Mouse (Mus musculus) stomach, embryonic 14.5 days (tissue): Measurements from ENCODE around the gene Olfr769. TPM values are rescaled to one million over a fixed set of nuclear protein-coding genes. Genes with fewer than 3 reads are reported as not detected.
"Not testable (repeated sequence)": the region's sequence is repeated elsewhere in the genome, so short reads cannot be mapped to it uniquely, and the experiment has no call there.

ENCODE experiments used
- ATAC-seq: fragments of 200-750 bp; cut with Nextera tagmentation; 2 replicates; pipeline ENCODE4 v1.8.0; 2017; ENCODE audit warnings: low read depth, moderate TSS enrichment; ENCODE audit not compliant: insufficient number of reproducible peaks, insufficient read depth, low FRiP score
- H3K27ac ChIP-seq: fragments of 300-500 bp; sonication (generic); 2 replicates; pipeline ENCODE4 v1.5.1; 2014; ENCODE audit warnings: mild to moderate bottlenecking, low read length, moderate library complexity, mixed read lengths
- H3K27me3 ChIP-seq: fragments of 300-500 bp; sonication (generic); 2 replicates; pipeline ENCODE4 v1.6.1; 2014; ENCODE audit warnings: low read length, control low read depth, mixed read lengths; ENCODE audit not compliant: control insufficient read depth, insufficient read depth
- H3K36me3 ChIP-seq: fragments of 300-500 bp; sonication (generic); 2 replicates; pipeline ENCODE4 v1.6.1; 2014; ENCODE audit warnings: mild to moderate bottlenecking, control low read depth, low read length, moderate library complexity, mixed read lengths; ENCODE audit not compliant: control insufficient read depth, insufficient read depth
- H3K4me1 ChIP-seq: fragments of 300-500 bp; sonication (generic); 2 replicates; pipeline ENCODE4 v1.6.1; 2014; ENCODE audit warnings: low read length, control low read depth, mixed read lengths; ENCODE audit not compliant: control insufficient read depth, insufficient read depth
- H3K4me2 ChIP-seq: fragments of 300-500 bp; sonication (generic); replicated peaks from 2 replicates; pipeline ENCODE4 v1.6.1; 2014; ENCODE audit warnings: low read depth, low read length, control low read depth
- H3K4me3 ChIP-seq: fragments of 300-500 bp; sonication (generic); 2 replicates; pipeline ENCODE4 v1.5.1; 2014; ENCODE audit warnings: low read depth, low read length, control low read depth
- H3K9ac ChIP-seq: fragments of 300-500 bp; sonication (generic); replicated peaks from 2 replicates; pipeline ENCODE4 v1.6.1; 2014; ENCODE audit warnings: low read depth, mild to moderate bottlenecking, control low read depth, low read length, moderate library complexity, mixed read lengths
- H3K9me3 ChIP-seq: fragments of 300-500 bp; sonication (generic); 2 replicates; pipeline ENCODE4 v1.6.1; 2016; ENCODE audit warnings: low read depth, low read length, control low read depth; ENCODE audit not compliant: control insufficient read depth
- WGBS: fragments of 180-500 bp; shearing (Covaris S2); extraction: QIAGEN DNeasy Blood & Tissue Kit; methylation state at CpG from one replicate; pipeline ENCODE4 v1.1.7; 2014; 5-methylcytosine and 5-hydroxymethylcytosine counted together
- polyA plus RNA-seq: library from polyadenylated mRNA; unstranded; fragments of >200 nt; fragmentation: Nextera tagmentation; extraction: Ambion mirVana; gene quantifications from 2 replicates; pipeline ENCODE4 v1.2.1, GENCODE M21; 2014

Olfr769 gene
- polyA plus RNA-seq: not detected in 2 replicates

DNA sequence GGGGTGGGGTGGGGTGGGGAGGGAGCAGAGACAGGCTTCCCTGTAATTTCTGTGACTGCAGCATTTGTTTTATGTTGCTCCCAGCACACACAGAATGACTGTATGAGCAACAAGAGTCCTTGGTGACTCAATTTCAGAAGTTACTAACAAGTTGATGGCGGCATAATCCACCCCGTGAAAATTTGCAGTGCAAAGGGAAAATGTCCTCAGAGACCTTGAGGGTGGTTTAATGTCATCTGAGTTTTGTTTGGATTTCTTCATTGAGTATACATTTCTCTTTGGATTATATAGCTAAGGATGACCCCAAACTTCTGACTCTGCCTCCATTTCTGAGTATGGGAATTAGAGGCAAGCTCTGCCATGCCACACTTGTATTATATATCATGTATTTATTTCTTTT is at the start of gene Olfr769:
Olfr769 (minus strand) TSS at position 101 of the 400 bp plus-strand sequence.
- H3K9ac ChIP-seq: no peak within 1 kb of the TSS
- WGBS: 63% methylated on average over 2 of the region's 2 CpGs

DNA sequence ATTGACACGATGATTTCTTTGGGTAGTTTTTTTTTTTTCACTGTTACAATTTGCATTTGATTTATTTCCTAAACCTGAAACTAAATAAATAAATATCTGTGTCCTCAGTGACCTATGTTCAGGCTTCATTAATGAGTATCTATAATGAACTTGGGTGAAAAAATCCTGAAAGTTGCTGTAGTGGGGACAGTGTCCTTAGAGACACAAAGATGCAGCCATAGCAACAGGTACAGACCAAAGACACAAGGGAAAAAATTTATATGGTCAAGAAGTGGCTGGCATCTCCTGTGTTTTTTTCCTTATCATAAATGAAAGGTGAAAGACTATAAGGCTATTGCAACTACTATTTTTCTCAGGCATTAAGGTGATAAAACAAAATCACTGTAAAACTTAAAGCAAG is 47.0 kb upstream of the Olfr769 start, which contains the start of gene Olfr771:
Olfr771 (minus strand) TSS at position 101 of the 400 bp plus-strand sequence.
- 69% methylated on average over 1 of the region's 1 CpGs for WGBS
- ATAC-seq: no peak
- H3K9me3 ChIP-seq: no peaks in the 10 kb centered on the region
- no peaks in the 10 kb centered on the region for H3K27me3 ChIP-seq
- no peak within 1 kb of the TSS for H3K27ac ChIP-seq
- no peak within 1 kb of the TSS for H3K9ac ChIP-seq
- H3K4me1 ChIP-seq: no peaks in the 10 kb centered on the region
- no peak within 1 kb of the TSS for H3K4me3 ChIP-seq
- no peak within 1 kb of the TSS for H3K4me2 ChIP-seq
- no peaks in the 10 kb centered on the region for H3K36me3 ChIP-seq

More for the DNA sequence above, at the start of gene Olfr769:
- Histone ChIP-seq H3K4me2 (no peak within 1 kb of the TSS), H3K9me3 (no peaks in the 10 kb centered on the region), H3K4me1 (no peaks in the 10 kb centered on the region), H3K4me3 (no peak within 1 kb of the TSS), H3K36me3 (no peaks in the 10 kb centered on the region), H3K27me3 (no peaks in the 10 kb centered on the region), H3K27ac (no peak within 1 kb of the TSS)
- no peak for ATAC-seq

DNA sequence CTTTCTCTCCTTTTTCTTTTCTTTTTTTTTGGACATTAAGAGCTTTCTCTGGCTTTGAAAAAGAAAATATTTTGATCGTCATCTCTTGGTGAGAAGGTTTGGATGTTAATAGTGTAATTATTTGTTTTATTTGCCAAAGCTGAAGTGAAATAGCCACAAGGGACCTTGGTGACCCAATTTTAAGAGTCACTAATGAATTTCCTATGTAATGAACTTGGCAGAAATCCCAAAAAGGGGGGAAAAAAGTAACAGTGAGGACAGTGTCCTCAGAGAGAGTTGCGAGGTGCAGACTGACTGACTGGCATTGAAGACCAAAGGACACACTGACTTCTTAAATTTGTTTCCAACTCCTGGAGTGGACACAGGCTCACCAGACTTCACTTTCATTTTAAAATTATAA is 21.2 kb upstream of the Olfr769 start, which contains the start of gene Olfr770:
Olfr770 (minus strand) TSS at position 101 of the 400 bp plus-strand sequence.
- Histone ChIP-seq H3K9ac (no peak within 1 kb of the TSS), H3K4me3 (no peak within 1 kb of the TSS), H3K4me1 (no peaks in the 10 kb centered on the region), H3K27me3 (no peaks in the 10 kb centered on the region), H3K9me3 (no peaks in the 10 kb centered on the region), H3K27ac (no peak within 1 kb of the TSS), H3K4me2 (no peak within 1 kb of the TSS), H3K36me3 (no peaks in the 10 kb centered on the region)
- no peak for ATAC-seq
- WGBS: 85% methylated on average over 2 of the region's 2 CpGs

DNA sequence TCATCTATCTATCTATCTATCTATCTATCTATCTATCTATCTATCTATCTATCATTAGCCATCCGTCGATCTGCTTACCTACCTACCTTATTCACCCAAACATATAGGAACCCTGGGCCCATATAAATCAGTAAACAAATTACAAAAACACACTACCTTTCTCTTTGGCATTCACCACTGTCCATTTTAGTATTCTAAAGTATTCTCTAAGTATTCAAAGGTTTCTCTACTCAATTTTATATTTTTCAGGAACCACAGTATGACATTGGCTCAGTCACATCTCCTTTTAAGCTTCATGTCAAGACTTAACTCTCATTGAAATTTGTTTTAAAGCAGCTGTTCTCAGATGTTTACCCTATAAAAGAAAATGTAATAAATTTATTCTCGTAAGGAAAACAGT is 2.5 kb downstream of the Olfr769 start:
- Histone ChIP-seq H3K4me2 (no peak overlapping the region), H3K9me3 (no peaks in the 10 kb centered on the region), H3K27me3 (no peaks in the 10 kb centered on the region), H3K36me3 (no peaks in the 10 kb centered on the region), H3K4me3 (no peak overlapping the region), H3K9ac (no peak overlapping the region), H3K4me1 (no peaks in the 10 kb centered on the region), H3K27ac (no peak overlapping the region)
- no peak for ATAC-seq
- WGBS: 87% methylated on average over 3 of the region's 3 CpGs

DNA sequence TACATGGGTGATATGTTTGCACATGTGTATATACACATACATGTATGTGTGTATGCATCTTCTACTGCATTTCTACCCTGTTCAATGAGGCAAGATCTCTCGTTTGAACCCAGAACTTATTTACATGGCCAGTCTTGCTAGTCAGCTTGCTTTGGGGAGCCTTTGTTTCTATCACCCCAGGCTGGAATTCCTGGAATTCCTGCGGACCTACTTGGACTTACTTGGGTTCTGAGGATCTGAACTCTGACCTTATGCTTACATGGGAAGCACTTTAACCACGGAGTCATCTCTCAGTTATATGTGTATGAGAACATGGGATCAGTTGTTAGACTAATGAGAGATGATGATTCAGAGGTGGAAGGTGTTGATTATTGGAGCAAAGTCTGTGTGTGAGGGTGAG is 16.4 kb downstream of the Olfr769 start:
- ATAC-seq: no peak
- Histone ChIP-seq H3K9ac (no peak overlapping the region), H3K27me3 (no peaks in the 10 kb centered on the region), H3K27ac (no peak overlapping the region), H3K4me3 (no peak overlapping the region), H3K4me2 (no peak overlapping the region), H3K36me3 (no peaks in the 10 kb centered on the region), H3K9me3 (no peaks in the 10 kb centered on the region), H3K4me1 (no peaks in the 10 kb centered on the region)
- WGBS: 35% methylated on average over 3 of the region's 3 CpGs

DNA sequence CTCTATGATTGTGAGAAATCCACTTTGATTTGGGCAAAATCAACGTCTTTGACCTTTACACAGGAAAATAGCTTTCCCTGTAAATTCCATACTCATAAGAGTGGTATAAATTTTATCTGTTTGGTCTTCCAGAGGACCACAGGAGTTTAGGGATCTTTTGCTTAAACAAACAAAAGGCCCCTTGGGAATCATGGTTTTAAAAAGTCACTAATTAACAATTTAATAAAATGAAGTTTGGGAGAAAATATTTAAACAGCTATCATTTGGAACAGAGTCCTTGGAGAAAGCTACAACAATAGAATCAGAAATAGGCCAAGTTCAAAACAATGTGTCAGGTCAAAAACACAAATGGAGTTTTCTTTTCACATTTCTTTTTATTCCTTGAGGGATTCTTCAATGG is 18.4 kb downstream of the Olfr769 start, which contains the start of gene Olfr768:
Olfr768 (minus strand) TSS at position 101 of the 400 bp plus-strand sequence.
- Histone ChIP-seq H3K9me3 (no peaks in the 10 kb centered on the region), H3K27me3 (no peaks in the 10 kb centered on the region), H3K4me2 (no peak within 1 kb of the TSS), H3K36me3 (no peaks in the 10 kb centered on the region), H3K9ac (no peak within 1 kb of the TSS), H3K4me3 (no peak within 1 kb of the TSS), H3K4me1 (no peaks in the 10 kb centered on the region), H3K27ac (no peak within 1 kb of the TSS)
- ATAC-seq: no peak
- 64% methylated on average over 1 of the region's 1 CpGs for WGBS

DNA sequence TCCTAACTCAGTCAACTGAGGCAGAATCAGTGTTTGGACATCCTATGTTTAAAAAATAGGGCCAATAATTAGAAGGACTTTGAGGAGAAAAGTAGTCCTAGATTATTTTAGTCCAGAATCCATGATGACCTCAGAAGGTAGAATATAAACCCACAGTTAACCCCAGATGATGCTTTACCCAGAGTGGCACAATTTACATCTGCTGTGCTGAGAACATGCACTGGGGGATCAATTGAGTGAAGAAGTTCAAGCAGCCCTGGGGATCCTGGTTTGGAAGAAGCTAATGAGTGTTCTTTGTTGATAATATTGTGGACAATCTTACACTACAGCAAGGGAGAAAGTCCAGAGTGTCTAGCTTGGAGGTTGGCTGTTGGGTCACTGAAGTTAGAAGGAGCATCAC is 34.9 kb downstream of the Olfr769 start, which contains the start of gene Olfr767:
Olfr767 (minus strand) TSS at position 101 of the 400 bp plus-strand sequence.
- H3K4me3 ChIP-seq, H3K9ac ChIP-seq, ATAC-seq, H3K9me3 ChIP-seq, H3K36me3 ChIP-seq, H3K4me2 ChIP-seq, H3K27ac ChIP-seq, H3K27me3 ChIP-seq, H3K4me1 ChIP-seq: not testable (repeated sequence)

DNA sequence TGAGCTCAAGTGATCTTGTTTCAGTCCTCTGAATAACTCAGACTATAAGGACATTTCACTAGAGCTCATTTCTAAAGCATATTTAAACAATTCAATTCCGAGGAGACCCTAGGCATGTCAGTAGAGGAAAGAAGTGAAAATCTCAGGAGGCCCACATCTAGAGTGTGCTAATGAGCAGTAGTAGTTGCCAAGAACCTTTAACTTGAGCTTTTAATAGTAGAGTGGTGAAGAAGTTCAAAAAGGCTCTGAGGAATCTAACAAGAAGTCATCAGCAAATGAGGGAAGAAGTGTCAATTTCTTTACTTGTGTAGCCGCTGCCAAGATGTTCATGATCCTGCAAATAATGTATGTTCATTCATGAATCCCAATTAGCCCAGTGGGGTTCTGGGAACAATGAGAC is 48.8 kb downstream of the Olfr769 start, which contains the start of gene Olfr766-ps1:
Olfr766-ps1 (minus strand) TSS at position 101 of the 400 bp plus-strand sequence.
- Histone ChIP-seq H3K9me3 (no peaks in the 10 kb centered on the region), H3K9ac (no peak within 1 kb of the TSS), H3K27me3 (no peaks in the 10 kb centered on the region), H3K36me3 (no peaks in the 10 kb centered on the region), H3K27ac (no peak within 1 kb of the TSS), H3K4me1 (no peaks in the 10 kb centered on the region), H3K4me3 (no peak within 1 kb of the TSS), H3K4me2 (no peak within 1 kb of the TSS)
- no peak for ATAC-seq
- 85% methylated on average over 2 of the region's 2 CpGs for WGBS
